Mouse (Mus musculus): ENCODE data around the gene Hspe1. TPM values are rescaled to one million over a fixed set of nuclear protein-coding genes. Genes with fewer than 3 reads are reported as not detected.

Gene Hspe1
- polyA plus RNA-seq, 1 experiment = 180 TPM

GRCm38 (mm10) chr1:55132308-55132707, 44.4 kb downstream of the Hspe1 start:
- no peak for DNase-seq (ENCODE audit: extremely low spot score in 1 of 2, low spot score in 1 of 2)

DNA sequence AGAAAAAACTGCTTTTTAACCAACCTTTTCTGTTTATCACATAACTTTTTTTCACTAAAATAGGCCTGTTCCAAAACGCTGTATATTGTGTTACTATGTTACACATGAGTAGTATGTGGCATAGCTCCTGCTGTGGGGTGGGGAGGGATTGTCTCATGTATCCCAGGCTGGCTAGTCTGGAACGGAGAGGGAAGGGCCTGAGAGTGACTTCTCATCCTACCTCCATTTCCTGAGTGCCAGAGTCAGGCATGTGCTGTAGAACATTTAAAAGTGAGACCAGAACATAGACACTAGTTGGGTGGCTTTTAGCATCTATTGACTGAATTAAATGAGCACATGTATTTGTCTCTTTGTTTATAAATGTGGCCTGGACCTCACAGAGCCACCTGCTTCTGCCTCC, 45.2 kb downstream of the Hspe1 start:
- no peak for DNase-seq (ENCODE audit: extremely low spot score in 1 of 2, low spot score in 1 of 2)

- DNase-seq (ENCODE audit: extremely low spot score in 1 of 2, low spot score in 1 of 2) = no peak
Observed at GRCm38 (mm10) chr1:55134301-55134700, 46.4 kb downstream of the Hspe1 start.

DNA sequence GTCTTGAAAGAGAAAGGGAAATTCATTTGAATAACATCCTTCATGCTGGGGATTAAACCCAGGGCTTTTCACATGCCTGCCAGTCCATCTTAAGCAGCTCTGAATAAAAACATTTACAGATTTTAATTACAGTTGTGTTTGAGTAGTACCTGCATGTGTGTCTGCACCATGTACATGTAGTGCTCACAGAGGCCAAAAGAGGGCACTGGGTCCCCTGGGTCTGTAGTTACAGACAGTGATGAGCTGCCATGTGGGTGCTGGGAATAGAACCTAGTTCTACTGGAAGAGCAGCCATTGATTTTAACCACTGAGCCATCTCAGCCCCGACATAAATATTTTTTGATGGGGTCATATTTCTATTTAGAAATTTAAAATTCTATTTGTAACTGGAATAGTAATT, 47.9 kb downstream of the Hspe1 start:
- DNase-seq (ENCODE audit: extremely low spot score in 1 of 2, low spot score in 1 of 2) = no peak

Other genes with a start within 250 kb of the Hspe1 start
- 15.9 and 18.9 TPM in 2 replicates for gene Ankrd44, start 161.7 kb upstream of the Hspe1 start, polyA plus RNA-seq (2012; rRNA removed)
- 188 and 205 TPM in 2 replicates for gene Sf3b1, start 60.7 kb upstream of the Hspe1 start, polyA plus RNA-seq (2012; rRNA removed)
- gene Coq10b, start 35.4 kb upstream of the Hspe1 start, polyA plus RNA-seq (2012; rRNA removed) = 27.8 and 31.9 TPM in 2 replicates
- gene Hspd1, start 111 bp downstream of the Hspe1 start, polyA plus RNA-seq (2012; rRNA removed) = 105 and 116 TPM in 2 replicates
- gene Mob4, start 43.1 kb downstream of the Hspe1 start, polyA plus RNA-seq (2012; rRNA removed) = 45.5 and 47.1 TPM in 2 replicates
- 19.5 and 21.7 TPM in 2 replicates for gene Rftn2, start 138.7 kb downstream of the Hspe1 start, polyA plus RNA-seq (2012; rRNA removed)
- gene Mars2, start 149.0 kb downstream of the Hspe1 start, polyA plus RNA-seq (2012; rRNA removed) = 3.7 and 4.8 TPM in 2 replicates

All from frontal cortex, adult 2 months (tissue).